Comparison of ENCODE assay signal across 8 mouse cellular contexts in genomic region chr2:30773313-30774005, GRCm38 (mm10). TPM values are rescaled to one million over a fixed set of nuclear protein-coding genes. Genes with fewer than 3 reads are reported as not detected.
A peak's percentile ranks its signal among the peaks of the same experiment; 100 is the strongest.
DNase-seq lines count a peak whose midpoint lies in the region; ATAC-seq and TF ChIP-seq lines count a peak whose summit lies in the region.

No protein-coding gene starts in this region.

- H3K4me2 ChIP-seq in embryonic facial prominence, embryonic 15.5 days (replicated peaks), result no peak overlapping the region
- H3K4me2 ChIP-seq in midbrain, embryonic 14.5 days (ENCODE audit: low read length), result no peak overlapping the region

- H3K9me3 ChIP-seq in embryonic facial prominence, embryonic 15.5 days (replicated peaks), result no peaks in the 10 kb centered on the region
- H3K9me3 ChIP-seq in midbrain, embryonic 14.5 days (ENCODE audit: control insufficient read depth, low read length), result no peaks in the 10 kb centered on the region

- TF ChIP-seq POLR2A in kidney, adult 2 months (IDR thresholded peaks at IDR 0.05; ENCODE audit: low read depth, low read length), result no peak

- no peak for ATAC-seq in embryonic facial prominence, embryonic 15.5 days (ENCODE audit: insufficient number of reproducible peaks, low FRiP score, low TSS enrichment, low read depth)
- no peak for ATAC-seq in midbrain, embryonic 14.5 days (ENCODE audit: low FRiP score, low TSS enrichment)

- peak; percentile 31 for DNase-seq in left cerebral cortex, postnatal 4 days
- DNase-seq in left cerebral cortex, postnatal 25 days (ENCODE audit: low spot score in 2 of 2), result no peak
- peak; percentile 68 for DNase-seq in kidney, adult 2 months
- no peak for DNase-seq in midbrain, embryonic 14.5 days
- DNase-seq in frontal cortex, postnatal 14 days (ENCODE audit: low spot score in 2 of 2), result no peak
- no peak for DNase-seq in layer of hippocampus, postnatal 36 days
- DNase-seq in right cerebral cortex, adult 18-20 months, result no peak

- H3K27me3 ChIP-seq in embryonic facial prominence, embryonic 15.5 days, result no peaks in the 10 kb centered on the region
- no peaks in the 10 kb centered on the region for H3K27me3 ChIP-seq in kidney, adult 2 months (replicated peaks; ENCODE audit: control insufficient read depth, insufficient read depth, low read length)
- H3K27me3 ChIP-seq in midbrain, embryonic 14.5 days (ENCODE audit: control insufficient read depth, insufficient read depth, low read length), result no peaks in the 10 kb centered on the region

- intact Hi-C loops in left cerebral cortex, postnatal 4 days (cut with DNase I), result no loop called here
- intact Hi-C loops in left cerebral cortex, postnatal 25 days (cut with DNase I), result loop anchor here (2.0 kb wide), 1 partner anchor 55 kb away; no protein-coding TSS in a partner anchor

- no peaks in the 10 kb centered on the region for H3K36me3 ChIP-seq in embryonic facial prominence, embryonic 15.5 days
- no peaks in the 10 kb centered on the region for H3K36me3 ChIP-seq in kidney, adult 2 months (ENCODE audit: control insufficient read depth, insufficient read depth, low read length)
- H3K36me3 ChIP-seq in midbrain, embryonic 14.5 days (ENCODE audit: control insufficient read depth, insufficient read depth, low read length), result no peaks in the 10 kb centered on the region

- peaks cover 22% of the 10 kb centered on the region for H3K4me1 ChIP-seq in embryonic facial prominence, embryonic 15.5 days
- peaks cover 21% of the 10 kb centered on the region for H3K4me1 ChIP-seq in kidney, adult 2 months (ENCODE audit: control insufficient read depth, insufficient read depth, low read length)
- peaks cover 14% of the 10 kb centered on the region for H3K4me1 ChIP-seq in midbrain, embryonic 14.5 days (ENCODE audit: control insufficient read depth, insufficient read depth, low read length)

- 80% methylated on average over 8 of the region's 8 CpGs for WGBS in embryonic facial prominence, embryonic 15.5 days
- 53% methylated on average over 8 of the region's 8 CpGs for WGBS in kidney, adult 2 months
- 81% methylated on average over 8 of the region's 8 CpGs for WGBS in midbrain, embryonic 14.5 days

- peak overlapping the region; percentile 23; the same call in 1 of the 2 replicates for H3K27ac ChIP-seq in embryonic facial prominence, embryonic 15.5 days (replicated peaks)
- H3K27ac ChIP-seq in kidney, adult 2 months (ENCODE audit: insufficient read depth, low read depth, low read length), result peak overlapping the region; percentile 67
- 0 out of 2 replicates have a peak overlapping the region, but pooled peaks have one; percentile 37 for H3K27ac ChIP-seq in midbrain, embryonic 14.5 days (replicated peaks; ENCODE audit: low read depth, low read length)

- H3K9ac ChIP-seq in embryonic facial prominence, embryonic 15.5 days, result no peak overlapping the region
- H3K9ac ChIP-seq in midbrain, embryonic 14.5 days (replicated peaks; ENCODE audit: low read length), result no peak overlapping the region

- H3K4me3 ChIP-seq in embryonic facial prominence, embryonic 15.5 days (replicated peaks), result no peak overlapping the region
- H3K4me3 ChIP-seq in kidney, adult 2 months (ENCODE audit: insufficient read depth, low read depth, low read length), result no peak overlapping the region
- no peak overlapping the region for H3K4me3 ChIP-seq in midbrain, embryonic 14.5 days (replicated peaks; ENCODE audit: low read depth, low read length)

- no peak for TF ChIP-seq CTCF in kidney, adult 2 months (conservative IDR thresholded peaks at IDR 0.05; ENCODE audit: insufficient read depth, insufficient read length, low read depth, low read length)

RNA-seq across cellular contexts. Expression of gene 1700001O22Rik, which starts 30.0 kb away (rescaled TPM):
- 1 to 10 TPM; 2.1 to 2.5 TPM for total RNA-seq in left cerebral cortex, postnatal 4 days (2021)
- 1 to 10 TPM; 6.8 to 7.0 TPM for total RNA-seq in left cerebral cortex, postnatal 25 days (2021)
- polyA plus RNA-seq in embryonic facial prominence, embryonic 15.5 days (2015; fragmentation: Nextera tagmentation; extraction: Ambion mirVana), result 2.7 and 3.7 TPM in 2 replicates
- polyA plus RNA-seq in kidney, adult 2 months (2012; rRNA removed), result 1.7 and 4.1 TPM in 2 replicates
- polyA plus RNA-seq in midbrain, embryonic 14.5 days (2014; fragmentation: Nextera tagmentation; extraction: Ambion mirVana), result 0.87 and 1.0 TPM in 2 replicates
- total RNA-seq in layer of hippocampus, postnatal 36 days (2021), result 1 to 10 TPM; 4.8 to 5.6 TPM

RNA-seq across cellular contexts. Expression of gene Ntmt1, which starts 34.2 kb away (rescaled TPM):
- 10 to 100 TPM; 55.6 to 58.9 TPM for total RNA-seq in left cerebral cortex, postnatal 4 days (2021)
- total RNA-seq in left cerebral cortex, postnatal 25 days (2021), result 10 to 100 TPM; 35.0 to 37.2 TPM
- polyA plus RNA-seq in embryonic facial prominence, embryonic 15.5 days (2015; fragmentation: Nextera tagmentation; extraction: Ambion mirVana), result 85.9 and 87.0 TPM in 2 replicates
- polyA plus RNA-seq in kidney, adult 2 months (2012; rRNA removed), result 26.4 and 27.3 TPM in 2 replicates
- 114 and 122 TPM in 2 replicates for polyA plus RNA-seq in midbrain, embryonic 14.5 days (2014; fragmentation: Nextera tagmentation; extraction: Ambion mirVana)
- total RNA-seq in layer of hippocampus, postnatal 36 days (2021), result 10 to 100 TPM; 31.3 to 37.4 TPM

RNA-seq across cellular contexts. Expression of gene Asb6, which starts 56.7 kb away (rescaled TPM):
- total RNA-seq in left cerebral cortex, postnatal 4 days (2021), result 10 to 100 TPM; 29.2 to 33.2 TPM
- total RNA-seq in left cerebral cortex, postnatal 25 days (2021), result 10 to 100 TPM; 36.7 to 38.6 TPM
- 37.8 and 37.9 TPM in 2 replicates for polyA plus RNA-seq in embryonic facial prominence, embryonic 15.5 days (2015; fragmentation: Nextera tagmentation; extraction: Ambion mirVana)
- polyA plus RNA-seq in kidney, adult 2 months (2012; rRNA removed), result 24.5 and 35.2 TPM in 2 replicates
- polyA plus RNA-seq in midbrain, embryonic 14.5 days (2014; fragmentation: Nextera tagmentation; extraction: Ambion mirVana), result 38.5 and 42.7 TPM in 2 replicates
- total RNA-seq in layer of hippocampus, postnatal 36 days (2021), result 10 to 100 TPM; 38.4 to 40.6 TPM

Comparison
In these comparisons a context has a peak if more than half of its experiments do, and no peak if none do; other contexts are left out.
1. DNase-seq: peak in left cerebral cortex, postnatal 4 days (single experiment) and kidney, adult 2 months (single experiment); none in left cerebral cortex, postnatal 25 days (0 of 2), midbrain, embryonic 14.5 days (single experiment), frontal cortex, postnatal 14 days (0 of 2), layer of hippocampus, postnatal 36 days (0 of 2) and right cerebral cortex, adult 18-20 months (single experiment).
2. Peak in every context shown above with its lines, with median percentiles within 50 percentile points of each other: H3K27ac ChIP-seq.